Mouse (Mus musculus): ENCODE measurements at regions not wholly inside any gene's neighbourhood (a gene's known extent, or its start where the extent isn't known, plus 50 kb on each side); places are given as distances from the start of the nearest gene placed in this dataset.

- Histone ChIP-seq H3K27me3 (no peaks in the 10 kb centered on the region), H3K9ac (no peak overlapping the region)
- WGBS: 84% methylated on average over 3 of the region's 3 CpGs
Observed at GRCm38 (mm10) chr6:117542431-117542830, 298.5 kb upstream of the Zfp637 start.

DNA sequence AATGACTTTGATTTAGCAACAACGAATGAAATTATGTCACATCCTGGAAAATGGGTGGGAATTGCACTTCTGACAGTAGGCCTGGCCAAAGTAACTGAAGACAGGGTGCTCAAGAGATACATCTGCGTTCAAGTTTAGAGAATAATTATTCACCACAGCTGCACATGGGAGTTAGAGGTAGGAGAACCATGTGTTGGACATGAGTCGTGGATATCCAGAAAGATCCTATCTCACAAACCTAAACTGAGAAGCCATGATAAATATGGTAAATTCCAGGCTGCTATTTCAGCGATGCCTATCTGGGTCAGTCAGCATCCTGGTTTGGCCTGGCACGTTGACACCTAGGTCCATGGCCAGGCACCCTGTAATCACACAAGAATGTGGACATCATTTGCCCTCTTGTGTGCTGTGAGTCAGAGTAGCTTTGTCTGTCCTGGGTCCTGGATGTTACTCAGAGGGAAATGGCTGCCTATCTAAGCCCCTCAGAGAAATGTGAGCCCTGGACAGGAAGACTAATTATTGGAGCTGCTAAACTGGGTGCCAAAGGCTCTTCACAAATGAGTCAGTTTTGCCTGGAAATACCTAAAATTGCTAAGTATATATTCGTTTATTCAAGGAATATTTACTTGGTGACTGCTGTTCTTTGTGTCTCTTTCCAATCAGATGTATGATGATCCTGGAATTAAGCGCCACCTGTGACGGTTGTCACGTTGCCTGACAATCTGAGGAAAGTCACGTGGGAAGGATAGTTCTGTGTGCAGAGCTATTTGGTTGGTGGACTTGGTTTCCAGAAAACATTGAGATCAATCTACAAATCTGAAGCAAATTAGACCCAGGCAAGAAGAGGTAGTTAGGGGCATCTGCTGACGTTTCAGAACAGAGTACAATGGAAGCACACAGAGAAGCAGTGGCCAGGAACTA is 296.4 kb upstream of the Zfp637 start:
- Histone ChIP-seq H3K4me1 (no peaks in the 10 kb centered on the region), H3K27ac (no peak overlapping the region), H3K9me3 (replicated peaks) (no peaks in the 10 kb centered on the region), H3K9ac (no peak overlapping the region), H3K4me2 (no peak overlapping the region), H3K4me3 (no peak overlapping the region), H3K27me3 (peaks cover 4% of the 10 kb centered on the region; the same call in 1 of the 2 replicates), H3K36me3 (ENCODE audit: poor library complexity, severe bottlenecking) (no peaks in the 10 kb centered on the region)
- WGBS: 89% methylated on average over 11 of the region's 11 CpGs
- no peak for ATAC-seq

More at GRCm38 (mm10) chr6:117542431-117542830, 298.5 kb upstream of the Zfp637 start:
- Histone ChIP-seq H3K27ac (no peak overlapping the region), H3K4me1 (no peaks in the 10 kb centered on the region), H3K4me2 (no peak overlapping the region), H3K4me3 (no peak overlapping the region), H3K36me3 (ENCODE audit: poor library complexity, severe bottlenecking) (no peaks in the 10 kb centered on the region), H3K9me3 (replicated peaks) (no peaks in the 10 kb centered on the region)
- ATAC-seq: no peak

DNA sequence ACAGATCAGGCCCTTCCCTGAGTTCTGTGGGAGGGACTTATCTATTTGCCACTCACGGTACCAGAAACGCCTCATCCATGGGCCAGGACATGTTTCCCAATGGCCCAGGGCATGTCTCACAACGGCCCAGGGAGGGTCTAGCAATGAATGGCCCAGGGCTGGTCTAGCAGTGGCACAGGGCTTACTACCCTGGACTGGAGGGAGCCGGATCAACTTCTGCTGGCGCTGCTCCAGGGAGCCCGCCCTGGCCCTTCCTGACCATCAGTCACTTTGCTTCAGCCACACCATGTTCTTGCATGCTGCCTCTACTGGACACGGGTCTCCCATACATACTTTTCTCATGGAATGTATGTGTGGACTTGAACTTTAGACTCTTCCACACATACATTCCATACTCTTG is 290.1 kb upstream of the Zfp637 start:
- H3K4me2 ChIP-seq: no peak overlapping the region
- H3K27me3 ChIP-seq: peaks cover 6% of the 10 kb centered on the region
- WGBS: 91% methylated on average over 7 of the region's 7 CpGs
- H3K4me1 ChIP-seq: peaks cover 13% of the 10 kb centered on the region
- ATAC-seq: no peak
- H3K9me3 ChIP-seq (replicated peaks): no peaks in the 10 kb centered on the region
- no peak overlapping the region for H3K27ac ChIP-seq
- H3K9ac ChIP-seq: no peak overlapping the region
- H3K36me3 ChIP-seq (ENCODE audit: poor library complexity, severe bottlenecking): no peaks in the 10 kb centered on the region
- no peak overlapping the region for H3K4me3 ChIP-seq

- Histone ChIP-seq H3K4me1 (peaks cover 13% of the 10 kb centered on the region), H3K27me3 (peaks cover 6% of the 10 kb centered on the region), H3K36me3 (ENCODE audit: poor library complexity, severe bottlenecking) (no peaks in the 10 kb centered on the region), H3K9ac (no peak overlapping the region; the same call in 1 of the 2 replicates), H3K9me3 (replicated peaks) (no peaks in the 10 kb centered on the region), H3K4me2 (no peak overlapping the region), H3K27ac (no peak overlapping the region), H3K4me3 (no peak overlapping the region)
- peak; percentile 83 for ATAC-seq
- 5% methylated on average over 6 of the region's 6 CpGs for WGBS
Observed at GRCm38 (mm10) chr6:117552006-117552667, 288.8 kb upstream of the Zfp637 start.

DNA sequence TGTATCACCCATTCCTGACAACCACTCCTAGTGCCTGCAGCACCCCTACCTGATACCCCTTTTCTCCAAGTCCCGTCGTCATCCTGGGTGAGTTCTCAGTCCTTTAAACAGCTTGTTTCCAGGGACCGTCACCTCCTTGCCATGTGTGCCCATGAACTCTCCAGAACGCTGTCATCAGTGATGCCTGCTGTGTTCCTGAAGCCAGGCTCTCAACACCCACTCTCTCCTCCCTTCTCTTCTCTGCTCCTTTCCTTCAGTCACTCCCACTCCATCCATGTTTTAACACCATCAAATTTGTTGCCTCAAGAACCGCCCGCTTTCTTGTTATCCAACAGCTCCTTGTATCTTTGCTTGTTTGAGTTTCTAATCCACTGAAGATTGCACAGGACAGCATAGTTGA is 277.8 kb upstream of the Zfp637 start:
- H3K27ac ChIP-seq: no peak overlapping the region
- 98% methylated on average over 6 of the region's 6 CpGs for WGBS
- H3K4me2 ChIP-seq: no peak overlapping the region
- no peaks in the 10 kb centered on the region for H3K9me3 ChIP-seq (replicated peaks)
- H3K36me3 ChIP-seq (ENCODE audit: poor library complexity, severe bottlenecking): no peaks in the 10 kb centered on the region
- no peak for ATAC-seq
- H3K4me3 ChIP-seq: no peak overlapping the region
- H3K27me3 ChIP-seq: no peaks in the 10 kb centered on the region
- H3K9ac ChIP-seq: no peak overlapping the region
- no peaks in the 10 kb centered on the region for H3K4me1 ChIP-seq

DNA sequence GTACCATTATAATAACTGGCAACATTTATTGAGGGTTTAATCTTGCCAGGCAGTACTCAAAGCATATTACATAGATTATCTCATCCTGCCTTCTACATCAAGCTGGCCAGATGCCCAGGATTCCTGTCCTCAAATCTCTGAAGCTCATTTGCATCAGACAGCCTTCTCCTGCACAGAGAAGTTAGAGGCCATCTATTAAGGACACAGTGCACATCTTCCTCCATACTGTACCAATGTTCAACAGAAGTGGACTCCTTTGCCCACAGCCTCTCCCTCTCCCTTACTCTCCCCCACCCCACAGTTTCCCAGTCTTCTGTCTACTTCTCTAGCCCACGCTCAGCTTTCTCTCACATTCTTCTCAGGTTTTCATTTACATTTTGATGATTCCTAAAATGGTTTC is 277.3 kb upstream of the Zfp637 start:
- Histone ChIP-seq H3K27me3 (no peaks in the 10 kb centered on the region), H3K9me3 (replicated peaks) (no peaks in the 10 kb centered on the region), H3K4me1 (no peaks in the 10 kb centered on the region), H3K27ac (no peak overlapping the region), H3K4me2 (no peak overlapping the region), H3K9ac (no peak overlapping the region), H3K4me3 (no peak overlapping the region), H3K36me3 (ENCODE audit: poor library complexity, severe bottlenecking) (no peaks in the 10 kb centered on the region)
- 95% methylated on average over 1 of the region's 1 CpGs for WGBS
- ATAC-seq: 0 out of 2 replicates have a peak, but pooled peaks have one; percentile 16

DNA sequence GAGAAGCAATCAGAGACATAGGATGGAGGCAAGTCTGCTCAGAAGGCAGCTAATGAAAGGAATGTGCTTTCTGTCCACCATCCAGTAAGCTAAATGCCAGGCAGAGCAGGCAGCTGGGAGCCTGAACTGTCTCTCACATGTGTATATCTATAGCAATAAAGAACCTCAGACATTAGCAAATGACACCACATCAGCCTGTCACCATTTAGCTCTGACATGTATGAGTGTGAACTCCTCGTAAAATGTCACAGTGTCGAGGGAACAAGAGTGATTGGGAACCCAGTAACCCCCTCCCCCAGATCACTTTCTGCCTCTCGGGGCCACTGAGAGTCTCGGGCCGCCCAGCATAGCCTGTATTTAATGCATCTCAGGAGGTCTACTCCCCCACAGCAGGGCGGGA is 274.2 kb upstream of the Zfp637 start:
- WGBS: 85% methylated on average over 6 of the region's 6 CpGs
- Histone ChIP-seq H3K27me3 (no peaks in the 10 kb centered on the region), H3K4me1 (no peaks in the 10 kb centered on the region), H3K9me3 (replicated peaks) (no peaks in the 10 kb centered on the region), H3K27ac (no peak overlapping the region), H3K4me2 (no peak overlapping the region), H3K9ac (no peak overlapping the region), H3K36me3 (ENCODE audit: poor library complexity, severe bottlenecking) (no peaks in the 10 kb centered on the region), H3K4me3 (no peak overlapping the region)
- no peak for ATAC-seq

- 91% methylated on average over 5 of the region's 5 CpGs for WGBS
Observed at GRCm38 (mm10) chr6:117567691-117568090, 273.3 kb upstream of the Zfp637 start.

GRCm38 (mm10) chr6:117569576-117570326 is 271.2 kb upstream of the Zfp637 start:
- no peaks in the 10 kb centered on the region for H3K9me3 ChIP-seq (replicated peaks)
- H3K36me3 ChIP-seq (ENCODE audit: poor library complexity, severe bottlenecking): no peaks in the 10 kb centered on the region
- H3K4me2 ChIP-seq: no peak overlapping the region
- H3K4me1 ChIP-seq: no peaks in the 10 kb centered on the region
- H3K27me3 ChIP-seq: no peaks in the 10 kb centered on the region
- WGBS: 76% methylated on average over 11 of the region's 11 CpGs
- no peak for ATAC-seq
- no peak overlapping the region for H3K4me3 ChIP-seq
- no peak overlapping the region for H3K27ac ChIP-seq
- H3K9ac ChIP-seq: no peak overlapping the region

More at GRCm38 (mm10) chr6:117567691-117568090, 273.3 kb upstream of the Zfp637 start:
- no peak overlapping the region for H3K27ac ChIP-seq
- no peaks in the 10 kb centered on the region for H3K9me3 ChIP-seq (replicated peaks)
- no peak overlapping the region for H3K4me2 ChIP-seq
- no peaks in the 10 kb centered on the region for H3K27me3 ChIP-seq
- H3K36me3 ChIP-seq (ENCODE audit: poor library complexity, severe bottlenecking): no peaks in the 10 kb centered on the region
- ATAC-seq: no peak
- no peak overlapping the region for H3K4me3 ChIP-seq
- H3K9ac ChIP-seq: no peak overlapping the region
- no peaks in the 10 kb centered on the region for H3K4me1 ChIP-seq

DNA sequence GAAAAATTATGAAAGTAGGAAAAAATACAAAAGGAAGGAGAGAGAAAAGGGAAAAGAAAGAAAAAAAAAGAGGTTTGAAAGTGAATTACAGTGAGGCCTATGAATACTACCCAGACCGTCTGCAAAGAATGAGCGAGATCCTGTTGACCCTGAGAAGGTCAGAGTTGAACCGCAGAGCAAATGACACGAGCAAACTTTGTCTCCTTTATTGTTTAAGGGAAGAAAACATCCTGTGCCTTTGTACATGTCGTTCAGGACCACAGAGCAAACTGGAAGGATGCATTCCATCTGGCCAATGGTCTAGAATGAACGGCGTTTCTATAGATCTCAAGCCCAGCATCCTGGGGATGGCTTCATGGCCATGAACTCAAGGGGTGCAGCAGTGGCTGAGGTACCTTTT is 270.6 kb upstream of the Zfp637 start:
- ATAC-seq: no peak
- WGBS: 58% methylated on average over 7 of the region's 7 CpGs
- Histone ChIP-seq H3K4me1 (no peaks in the 10 kb centered on the region), H3K9me3 (replicated peaks) (no peaks in the 10 kb centered on the region), H3K4me3 (no peak overlapping the region), H3K27me3 (no peaks in the 10 kb centered on the region), H3K9ac (no peak overlapping the region), H3K27ac (no peak overlapping the region), H3K36me3 (ENCODE audit: poor library complexity, severe bottlenecking) (no peaks in the 10 kb centered on the region), H3K4me2 (no peak overlapping the region)

DNA sequence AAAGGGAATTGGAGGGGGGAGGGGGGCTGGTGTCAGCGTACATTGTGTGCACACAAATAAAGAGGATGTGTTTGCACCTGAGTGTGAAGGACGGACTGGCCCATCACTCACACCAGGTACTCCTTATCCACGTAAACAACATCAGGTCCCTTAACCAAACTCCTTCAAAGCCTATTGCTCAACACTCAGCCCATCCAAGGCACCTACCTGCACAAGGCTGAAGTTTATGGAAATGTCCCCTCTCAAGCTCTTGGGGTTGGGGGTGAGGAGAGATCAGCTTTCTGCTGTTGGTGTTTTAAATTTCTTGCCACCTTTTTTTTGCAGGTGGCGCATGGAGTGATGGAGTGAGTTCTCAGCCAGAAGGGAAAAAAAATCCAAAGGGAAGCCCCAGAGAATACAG is 270.2 kb upstream of the Zfp637 start:
- Histone ChIP-seq H3K9me3 (replicated peaks) (no peaks in the 10 kb centered on the region), H3K36me3 (ENCODE audit: poor library complexity, severe bottlenecking) (no peaks in the 10 kb centered on the region), H3K4me2 (no peak overlapping the region), H3K4me1 (no peaks in the 10 kb centered on the region), H3K9ac (no peak overlapping the region), H3K27me3 (no peaks in the 10 kb centered on the region), H3K4me3 (no peak overlapping the region), H3K27ac (no peak overlapping the region)
- ATAC-seq: no peak
- 91% methylated on average over 4 of the region's 4 CpGs for WGBS

- Histone ChIP-seq H3K4me1 (no peaks in the 10 kb centered on the region), H3K27ac (no peak overlapping the region), H3K4me2 (no peak overlapping the region), H3K36me3 (ENCODE audit: poor library complexity, severe bottlenecking) (no peaks in the 10 kb centered on the region), H3K9me3 (replicated peaks) (no peaks in the 10 kb centered on the region), H3K27me3 (no peaks in the 10 kb centered on the region), H3K4me3 (no peak overlapping the region), H3K9ac (no peak overlapping the region)
- 92% methylated on average over 14 of the region's 14 CpGs for WGBS
- ATAC-seq: no peak
Observed at GRCm38 (mm10) chr6:117572006-117572405, 269.0 kb upstream of the Zfp637 start.

Data from forebrain, embryonic 13.5 days (tissue).